Mouse (Mus musculus): ENCODE measurements at regions not wholly inside any gene's neighbourhood (a gene's known extent, or its start where the extent isn't known, plus 50 kb on each side); places are given as distances from the start of the nearest gene placed in this dataset.

DNA sequence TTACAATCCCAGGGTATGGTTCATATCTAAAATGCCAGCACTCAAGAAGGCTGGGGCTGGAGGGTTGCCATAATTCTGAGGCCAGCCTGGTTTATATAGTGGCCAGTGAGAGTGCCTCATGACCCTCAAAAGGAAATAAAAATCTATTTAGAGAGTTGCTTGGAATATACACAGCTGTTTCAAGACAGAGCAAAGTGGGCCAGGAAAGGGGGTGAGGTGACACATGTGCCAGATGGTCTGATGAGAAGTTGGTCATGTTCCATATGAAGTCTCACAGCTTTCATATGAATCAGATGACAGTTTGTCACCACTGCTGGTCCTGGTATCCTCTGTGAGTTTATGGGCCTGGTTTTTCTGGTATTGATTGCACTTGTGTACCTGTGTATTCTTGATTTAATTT is 261.5 kb upstream of the Ube2e3 start:
- DNase-seq (ENCODE audit: low read depth, low spot score), result no peak

DNA sequence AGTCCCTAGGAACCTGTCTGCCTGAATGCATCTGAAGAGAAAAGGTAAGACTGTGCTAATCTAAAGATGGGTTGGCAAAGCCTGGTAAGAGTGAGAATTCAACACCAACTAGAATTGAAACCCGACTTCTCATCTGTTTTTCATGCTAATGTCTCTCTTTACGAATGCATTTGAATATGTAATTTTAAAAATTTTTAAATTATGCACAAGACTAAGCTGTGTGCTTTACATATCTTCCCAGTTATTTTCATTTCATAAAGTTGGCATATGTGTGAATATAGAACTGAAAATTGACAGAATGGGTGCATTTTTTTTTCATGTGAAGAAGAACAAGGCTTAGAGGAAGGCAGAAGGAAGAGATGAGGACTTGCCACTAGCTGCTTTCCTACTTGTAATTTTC is 267.2 kb upstream of the Ube2e3 start:
- DNase-seq (ENCODE audit: low read depth, low spot score), result no peak

DNA sequence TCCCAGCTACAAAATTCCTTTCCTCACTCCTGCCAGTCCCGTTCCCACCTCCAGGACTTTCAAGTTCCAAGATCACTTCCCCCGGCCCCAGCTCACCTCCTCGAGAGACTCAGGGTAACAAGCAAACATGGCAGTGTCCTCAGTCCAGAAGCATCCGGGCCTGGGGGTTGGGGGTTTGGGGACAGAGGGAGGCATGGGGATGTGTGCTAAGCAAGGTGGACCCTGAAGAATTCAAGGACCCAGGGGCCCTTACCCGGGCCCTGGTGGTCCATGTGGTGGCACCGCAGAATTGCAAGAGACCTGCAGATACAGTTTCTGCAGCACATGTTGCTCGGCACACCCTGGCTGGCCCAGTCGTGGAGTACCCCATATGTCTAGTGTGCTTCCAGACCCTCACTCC is 269.9 kb upstream of the Ube2e3 start:
- no peak for DNase-seq (ENCODE audit: low read depth, low spot score)

GRCm38 (mm10) chr2:78596251-78596650 is 271.7 kb upstream of the Ube2e3 start:
- no peak for DNase-seq (ENCODE audit: low read depth, low spot score)

- no peak for DNase-seq (ENCODE audit: low read depth, low spot score)
These were observed 287.9 kb upstream of the Ube2e3 start for GRCm38 (mm10) chr2:78580013-78580412.

GRCm38 (mm10) chr2:78572492-78572891 is 295.4 kb upstream of the Ube2e3 start:
- no peak for DNase-seq (ENCODE audit: low read depth, low spot score)

- no peak for DNase-seq (ENCODE audit: low read depth, low spot score)
These were observed 309.8 kb upstream of the Ube2e3 start for GRCm38 (mm10) chr2:78558128-78558527.

DNA sequence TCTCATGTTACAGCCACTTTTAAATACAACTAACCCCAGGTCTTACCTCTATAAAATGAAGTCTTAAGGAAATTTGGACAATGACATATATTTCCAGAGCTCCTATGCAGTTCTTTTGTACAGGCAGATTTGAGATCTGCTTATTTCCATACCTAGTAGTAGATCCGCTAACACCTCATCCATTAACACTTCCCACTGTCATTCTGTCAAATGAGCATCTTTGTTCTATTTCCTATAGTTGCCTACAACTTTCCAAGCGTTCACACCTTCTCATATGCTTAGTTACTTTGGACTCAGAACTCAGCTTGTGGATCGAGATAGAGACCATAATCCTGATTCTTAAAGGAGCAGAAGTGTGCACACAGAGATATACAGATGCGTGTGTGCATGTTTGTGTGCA is 316.8 kb upstream of the Ube2e3 start:
- no peak for DNase-seq (ENCODE audit: low read depth, low spot score)

- no peak for DNase-seq (ENCODE audit: low read depth, low spot score)
These were observed 319.0 kb upstream of the Ube2e3 start for GRCm38 (mm10) chr2:78548683-78549467.

GRCm38 (mm10) chr2:78547286-78547685 is 320.6 kb upstream of the Ube2e3 start:
- DNase-seq (ENCODE audit: low read depth, low spot score), result no peak

DNA sequence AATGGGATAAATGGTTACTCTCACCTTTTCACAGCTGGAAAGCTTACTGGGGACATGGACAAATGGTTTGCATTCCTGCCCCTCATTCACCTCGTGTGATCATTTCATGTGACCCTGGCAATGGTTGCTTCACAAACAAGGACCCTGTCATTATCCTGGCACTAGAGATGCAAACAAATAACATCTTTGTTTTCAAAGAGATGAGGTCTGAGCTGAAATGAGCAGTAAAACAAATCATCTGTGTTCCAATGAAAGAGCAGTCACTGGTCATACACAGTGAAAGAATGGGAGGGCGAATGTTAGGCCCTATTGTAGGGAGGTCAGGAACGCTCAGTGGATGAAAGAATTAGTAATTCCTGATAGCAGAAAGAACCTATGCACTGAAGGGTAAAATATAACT is 327.5 kb upstream of the Ube2e3 start:
- DNase-seq (ENCODE audit: low read depth, low spot score), result no peak

DNA sequence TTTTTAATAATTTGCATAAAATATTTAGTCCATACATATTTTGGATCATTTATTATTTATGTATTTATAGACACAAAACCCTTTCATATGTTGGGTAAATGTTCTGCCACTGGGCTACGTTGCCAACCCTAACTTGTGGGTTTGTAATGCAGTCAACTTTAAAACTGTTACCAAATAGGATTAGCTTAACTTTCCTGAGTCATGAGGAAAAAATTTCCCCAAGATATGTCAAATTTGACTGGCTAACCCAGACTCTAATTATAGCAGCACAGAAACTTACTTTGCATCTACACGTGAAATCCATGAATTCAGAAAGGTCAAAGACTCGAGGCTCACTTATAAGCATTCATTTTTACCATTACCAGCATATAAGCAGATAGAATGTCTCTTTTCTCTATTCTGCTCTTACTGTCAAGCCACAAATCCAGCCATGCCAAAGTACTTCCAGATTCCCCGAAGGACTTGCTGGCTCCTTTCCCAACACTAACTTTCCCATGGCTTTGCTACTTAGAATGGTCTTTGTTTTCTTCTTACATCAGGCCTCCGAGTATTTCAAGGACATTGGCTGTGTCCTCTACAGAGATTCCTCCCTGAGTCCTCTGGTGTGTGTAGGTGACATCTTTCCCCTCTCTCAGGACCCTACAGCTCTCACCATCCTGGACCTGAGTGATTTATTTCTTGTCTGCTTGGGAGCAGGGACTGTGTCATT is 328.2 kb upstream of the Ube2e3 start:
- DNase-seq (ENCODE audit: low read depth, low spot score), result no peak

GRCm38 (mm10) chr2:78537574-78537973 is 330.4 kb upstream of the Ube2e3 start:
- no peak for DNase-seq (ENCODE audit: low read depth, low spot score)

- peak; percentile 1 for DNase-seq (ENCODE audit: low read depth, low spot score)
These were observed 334.0 kb upstream of the Ube2e3 start for GRCm38 (mm10) chr2:78533881-78534280.

- no peak for DNase-seq (ENCODE audit: low read depth, low spot score)
These were observed 337.4 kb upstream of the Ube2e3 start for GRCm38 (mm10) chr2:78530535-78530934.

DNA sequence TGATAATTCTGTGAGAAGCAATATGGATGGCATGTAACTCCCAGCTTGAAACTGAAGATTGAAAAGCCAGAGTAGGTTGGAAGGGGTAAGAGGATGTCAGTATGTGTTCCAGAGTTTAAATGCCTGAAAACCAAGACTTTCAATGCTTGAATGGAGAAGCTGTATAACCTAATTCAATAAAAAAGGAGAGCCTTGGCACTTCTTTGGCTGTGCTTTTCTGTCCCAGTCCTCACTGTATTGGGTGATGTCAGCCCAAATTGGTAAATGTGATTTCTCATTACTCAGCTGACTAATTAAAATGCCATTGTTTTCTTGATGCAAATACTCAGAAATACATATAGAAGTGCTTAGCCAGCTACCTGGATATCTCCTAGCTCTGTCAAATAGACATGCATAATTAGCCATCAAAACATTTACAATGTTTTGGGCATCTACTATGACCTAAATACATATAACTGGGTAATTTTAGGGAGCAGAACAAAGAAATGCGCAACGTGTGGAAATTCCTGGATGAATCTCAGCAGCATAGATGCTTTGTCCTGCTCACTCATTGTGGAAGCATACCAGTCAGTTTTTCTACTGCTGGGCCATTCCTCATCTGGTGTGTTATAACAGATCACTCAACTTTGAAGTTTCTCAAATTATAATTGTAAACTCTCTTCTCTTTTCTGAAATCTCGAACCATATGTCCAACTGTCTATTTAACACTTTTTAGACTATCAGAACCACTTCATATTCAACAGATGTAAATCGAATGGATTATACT is 347.5 kb upstream of the Ube2e3 start:
- no peak for DNase-seq (ENCODE audit: low read depth, low spot score)

DNA sequence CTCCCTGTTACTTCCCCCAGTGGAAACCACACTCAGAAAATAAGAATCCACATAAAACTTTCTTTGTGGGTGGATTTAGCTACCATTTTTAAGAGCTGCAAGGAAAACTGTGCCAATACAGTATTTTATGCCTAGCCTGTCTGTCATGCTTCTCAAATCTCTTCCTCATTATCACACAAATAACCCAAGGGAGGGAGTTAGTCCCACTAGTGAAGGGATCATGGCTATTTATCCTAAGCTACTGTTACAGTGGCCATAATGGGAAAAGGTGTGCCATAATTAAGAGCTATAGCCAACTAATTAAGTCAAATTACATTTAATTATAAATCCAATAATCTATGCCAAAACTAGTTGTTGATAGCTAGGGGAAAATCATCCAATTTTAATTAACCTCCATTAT is 374.8 kb upstream of the Ube2e3 start:
- DNase-seq (ENCODE audit: low read depth, low spot score), result no peak

DNA sequence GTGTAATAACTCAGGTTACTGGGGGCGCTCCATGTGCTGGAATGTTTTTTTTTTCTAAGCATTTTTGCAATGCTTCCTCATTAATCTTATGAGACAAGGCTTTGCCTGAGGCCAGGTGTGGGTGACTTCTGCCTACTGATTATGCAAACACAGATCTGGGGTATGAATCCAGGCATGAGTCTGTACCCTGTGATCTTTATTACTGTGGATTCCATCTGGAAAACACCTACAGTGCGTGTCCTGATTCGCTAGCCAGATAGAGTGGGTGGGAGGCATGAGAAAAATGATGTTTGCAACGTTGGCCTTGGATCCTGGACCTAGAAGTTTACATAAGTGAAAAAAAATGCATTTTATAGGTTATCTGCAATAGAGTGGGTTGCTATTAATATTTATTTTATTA is 387.9 kb upstream of the Ube2e3 start:
- DNase-seq (ENCODE audit: low read depth, low spot score), result no peak

GRCm38 (mm10) chr2:78459444-78459843 is 408.5 kb upstream of the Ube2e3 start:
- DNase-seq (ENCODE audit: low read depth, low spot score), result no peak

- DNase-seq (ENCODE audit: low read depth, low spot score), result no peak
These were observed 414.5 kb upstream of the Ube2e3 start for GRCm38 (mm10) chr2:78453411-78453810.

GRCm38 (mm10) chr2:78436816-78437215 is 431.1 kb upstream of the Ube2e3 start:
- DNase-seq (ENCODE audit: low read depth, low spot score), result no peak

- no peak for DNase-seq (ENCODE audit: low read depth, low spot score)
These were observed 432.9 kb upstream of the Ube2e3 start for GRCm38 (mm10) chr2:78435071-78435470.

Measured in A20 (cell line).